Mouse (Mus musculus) MEL (cell line): ENCODE results near the gene Ttc3. TPM values are rescaled to one million over a fixed set of nuclear protein-coding genes. Genes with fewer than 3 reads are reported as not detected.
A peak's percentile ranks its signal among the peaks of the same experiment; 100 is the strongest.

Experiments
- DNase-seq: peaks from one replicate; pipeline ENCODE4 v3.0.0; 2011; ENCODE audit warnings: low read depth, low spot score
- H3K27ac ChIP-seq: 2 replicates; pipeline ENCODE4 v1.5.1; 2012; ENCODE audit warnings: low read depth, mild to moderate bottlenecking, control low read depth, low read length, moderate library complexity; ENCODE audit not compliant: control insufficient read depth
- H3K27me3 ChIP-seq, 2 experiments: fragments of 150-350 bp in 1 of 2; sonication (generic) in 1 of 2; 2 replicates each; pipeline ENCODE4 v1.6.1; 2012; ENCODE audit warnings: low read length in 2 of 2, mild to moderate bottlenecking in 2 of 2, improper control_type of control experiment in 1 of 2, moderate library complexity in 1 of 2; ENCODE audit not compliant: insufficient read depth in 2 of 2, control insufficient read depth in 1 of 2
- H3K36me3 ChIP-seq, 2 experiments: 2 replicates each; pipeline ENCODE4 v1.6.1; 2012 to 2014; ENCODE audit warnings: low read length in 2 of 2, improper control_type of control experiment in 1 of 2, inconsistent platforms in 1 of 2, mild to moderate bottlenecking in 1 of 2; ENCODE audit not compliant: insufficient read depth in 2 of 2, control insufficient read depth in 1 of 2
- H3K4me1 ChIP-seq, 2 experiments: fragments of 150-350 bp in 1 of 2; sonication (generic) in 1 of 2; 2 replicates each; pipeline ENCODE4 v1.6.1; 2012; ENCODE audit warnings: low read length in 2 of 2, improper control_type of control experiment in 1 of 2, mild to moderate bottlenecking in 1 of 2; ENCODE audit not compliant: insufficient read depth in 2 of 2, control insufficient read depth in 1 of 2
- H3K4me3 ChIP-seq, 2 experiments: fragments of 150-350 bp in 1 of 2; sonication (generic) in 1 of 2; 2 replicates each; pipeline ENCODE4 v1.5.1; 2012; ENCODE audit warnings: low read depth in 2 of 2, low read length in 2 of 2, mild to moderate bottlenecking in 2 of 2, moderate library complexity in 2 of 2, control low read depth in 1 of 2, improper control_type of control experiment in 1 of 2; ENCODE audit not compliant: control insufficient read depth in 1 of 2, insufficient read depth in 1 of 2
- H3K79me2 ChIP-seq: 2 replicates; pipeline ENCODE4 v1.6.1; 2012; ENCODE audit warnings: mild to moderate bottlenecking, low read length, moderate library complexity; ENCODE audit not compliant: control insufficient read depth, poor library complexity, insufficient read depth
- H3K9ac ChIP-seq: 2 replicates; pipeline ENCODE4 v1.6.1; 2012; ENCODE audit warnings: low read depth, mild to moderate bottlenecking, control low read depth, low read length, moderate library complexity; ENCODE audit not compliant: control insufficient read depth, poor library complexity, severe bottlenecking
- H3K9me3 ChIP-seq: fragments of 150-350 bp; sonication (generic); replicated peaks from 2 replicates; pipeline ENCODE4 v1.6.1; 2012; ENCODE audit warnings: mild to moderate bottlenecking, low read length, improper control_type of control experiment, moderate library complexity; ENCODE audit not compliant: insufficient read depth
- CTCF ChIP-seq, 3 experiments: IDR thresholded peaks in 2 of 3; conservative IDR thresholded peaks in 1 of 3; 2 replicates each; pipeline ENCODE4 v1.5.1; 2011 to 2012; ENCODE audit warnings: low read length in 3 of 3, low read depth in 2 of 3, mild to moderate bottlenecking in 2 of 3, improper control_type of control experiment in 1 of 3, inconsistent platforms in 1 of 3, mixed read lengths in 1 of 3, moderate library complexity in 1 of 3; ENCODE audit not compliant: control insufficient read depth in 1 of 3, insufficient read depth in 1 of 3, poor library complexity in 1 of 3, severe bottlenecking in 1 of 3
- ELF1 ChIP-seq: IDR thresholded peaks from 2 replicates; pipeline ENCODE4 v1.6.1; 2014; ENCODE audit warnings: low read depth, mild to moderate bottlenecking, inconsistent platforms, low read length, improper control_type of control experiment, moderate library complexity
- EP300 ChIP-seq, 2 experiments: IDR thresholded peaks; 2 replicates each; pipeline ENCODE4 v1.6.1; 2011; ENCODE audit warnings: improper control_type of control experiment in 2 of 2, low read length in 2 of 2, low read depth in 1 of 2, mild to moderate bottlenecking in 1 of 2
- ETS1 ChIP-seq: IDR thresholded peaks from 2 replicates; pipeline ENCODE4 v1.6.1; 2012; ENCODE audit warnings: low read depth, mild to moderate bottlenecking, inconsistent platforms, low read length, improper control_type of control experiment, moderate library complexity
- GATA1 ChIP-seq: IDR thresholded peaks from 2 replicates; pipeline ENCODE4 v1.6.1; 2011; ENCODE audit warnings: low read depth, low read length, improper control_type of control experiment
- HCFC1 ChIP-seq: IDR thresholded peaks from 2 replicates; pipeline ENCODE4 v1.6.1; 2012; ENCODE audit warnings: low read depth, mild to moderate bottlenecking, inconsistent platforms, low read length, improper control_type of control experiment, moderate library complexity
- JUND ChIP-seq: IDR thresholded peaks from 2 replicates; pipeline ENCODE4 v1.6.1; 2011; ENCODE audit warnings: low read depth, mild to moderate bottlenecking, improper control_type of control experiment, low read length
- KAT2A ChIP-seq: conservative IDR thresholded peaks from 2 replicates; pipeline ENCODE4 v1.6.1; 2012; ENCODE audit warnings: low read depth, low read length, improper control_type of control experiment, inconsistent platforms
- MAFK ChIP-seq: IDR thresholded peaks from 2 replicates; pipeline ENCODE4 v1.6.1; 2011; ENCODE audit warnings: low read depth, mild to moderate bottlenecking, low read length, improper control_type of control experiment, borderline replicate concordance
- MAX ChIP-seq: IDR thresholded peaks from 2 replicates; pipeline ENCODE4 v1.6.1; 2011; ENCODE audit warnings: low read length, improper control_type of control experiment
- MEF2A ChIP-seq: IDR thresholded peaks from 2 replicates; pipeline ENCODE4 v1.6.1; 2014; ENCODE audit warnings: low read depth, mild to moderate bottlenecking, inconsistent platforms, low read length, improper control_type of control experiment; ENCODE audit not compliant: poor library complexity, insufficient replicate concordance, severe bottlenecking; ENCODE audit errors: extremely low read depth
- MXI1 ChIP-seq: IDR thresholded peaks from 2 replicates; pipeline ENCODE4 v1.6.1; 2011; ENCODE audit warnings: mild to moderate bottlenecking, low read depth, low read length, improper control_type of control experiment
- MYC ChIP-seq: IDR thresholded peaks from 2 replicates; pipeline ENCODE4 v1.6.1; 2011; ENCODE audit warnings: low read depth, mild to moderate bottlenecking, low read length, improper control_type of control experiment, moderate library complexity
- SIN3A ChIP-seq: IDR thresholded peaks from 2 replicates; pipeline ENCODE4 v1.6.1; 2012; ENCODE audit warnings: low read length, improper control_type of control experiment, inconsistent platforms
- TAL1 ChIP-seq: IDR thresholded peaks from 2 replicates; pipeline ENCODE4 v1.6.1; 2012; ENCODE audit warnings: mild to moderate bottlenecking, inconsistent platforms, low read length, moderate library complexity, mixed read lengths
- TBP ChIP-seq: IDR thresholded peaks from 2 replicates; pipeline ENCODE4 v1.8.0; 2011; ENCODE audit warnings: low read depth, low read length, improper control_type of control experiment
- TCF12 ChIP-seq: IDR thresholded peaks from 2 replicates; pipeline ENCODE4 v1.6.1; 2014; ENCODE audit warnings: low read depth, mild to moderate bottlenecking, inconsistent platforms, low read length, improper control_type of control experiment, moderate library complexity
- UBTF ChIP-seq: IDR thresholded peaks from 2 replicates; pipeline ENCODE4 v1.6.1; 2012; ENCODE audit warnings: low read depth, mild to moderate bottlenecking, inconsistent platforms, low read length, improper control_type of control experiment, moderate library complexity, borderline replicate concordance; ENCODE audit not compliant: insufficient read depth
- USF2 ChIP-seq, 2 experiments: IDR thresholded peaks; 2 replicates each; pipeline ENCODE4 v1.6.1; 2011 to 2012; ENCODE audit warnings: improper control_type of control experiment in 2 of 2, low read length in 2 of 2, borderline replicate concordance in 1 of 2, inconsistent platforms in 1 of 2, low read depth in 1 of 2, mild to moderate bottlenecking in 1 of 2; ENCODE audit not compliant: insufficient read depth in 1 of 2
- ZKSCAN1 ChIP-seq: IDR thresholded peaks from 2 replicates; pipeline ENCODE4 v1.6.1; 2012; ENCODE audit warnings: low read depth, mild to moderate bottlenecking, inconsistent platforms, low read length, improper control_type of control experiment, moderate library complexity
- ZMIZ1 ChIP-seq: IDR thresholded peaks from 2 replicates; pipeline ENCODE4 v1.6.1; 2012; ENCODE audit warnings: low read depth, mild to moderate bottlenecking, inconsistent platforms, low read length, improper control_type of control experiment, moderate library complexity
- ZNF384 ChIP-seq: IDR thresholded peaks from 2 replicates; pipeline ENCODE4 v1.6.1; 2012; ENCODE audit warnings: low read depth, mild to moderate bottlenecking, inconsistent platforms, low read length, improper control_type of control experiment
- polyA plus RNA-seq, 2 experiments: library from polyadenylated mRNA; stranded (reverse) in 1 of 2; unstranded in 1 of 2; fragments of >175 nt in 1 of 2; fragments of >200 nt in 1 of 2; gene quantifications; 2 replicates each; pipeline versions ENCODE4 v1.2.1 to v1.2.4; 2012; ENCODE audit warnings: low replicate concordance in 2 of 2, low read depth in 1 of 2; ENCODE audit not compliant: insufficient read length in 2 of 2, insufficient read depth in 1 of 2, missing spikeins in 1 of 2
- total RNA-seq: library from RNA; depleted of rRNA; stranded (reverse); fragments of 300-350 nt; gene quantifications from 2 replicates; pipeline ENCODE4 v1.2.3, GENCODE M21; 2012

Ttc3 gene
- total and polyA plus RNA-seq, 3 experiments: 46.4 to 352 (median 47.5) TPM

DNA sequence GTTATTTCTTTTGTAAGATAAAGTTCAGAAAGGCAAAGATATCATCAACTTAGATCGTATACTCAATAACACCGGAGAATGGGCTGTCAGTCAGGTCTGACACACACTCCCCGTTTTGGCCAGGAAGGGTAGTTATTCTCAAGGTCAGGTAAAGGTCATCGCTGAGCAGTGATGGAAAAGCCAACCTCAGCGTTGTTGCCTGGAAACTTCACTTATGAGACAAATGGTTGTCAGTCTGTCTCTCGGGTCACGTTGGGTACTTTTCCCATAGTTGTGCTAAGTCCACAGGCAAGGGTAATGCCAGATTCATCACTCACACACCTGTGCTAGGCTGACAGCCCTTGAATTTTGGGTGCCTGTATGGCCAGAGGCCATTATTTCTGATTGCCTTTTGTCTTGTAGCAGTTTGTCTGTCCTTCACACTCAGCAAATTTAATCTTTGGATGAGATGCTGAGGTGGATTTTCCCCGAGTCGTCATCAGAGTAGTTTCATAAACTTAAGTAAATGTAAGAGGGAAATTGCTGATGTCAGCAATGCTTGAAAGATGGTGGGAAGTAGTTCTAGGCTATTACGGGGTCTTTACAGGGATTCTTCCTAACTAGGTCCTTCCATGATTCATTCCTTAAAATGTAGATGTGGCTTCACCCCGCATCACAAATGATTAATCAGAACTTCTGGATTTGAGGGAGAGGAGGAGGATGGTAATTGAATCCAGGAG, 13.5 kb upstream of the Ttc3 start:
- no peaks in the 10 kb centered on the region for H3K9me3 ChIP-seq
- DNase-seq: no peak
- H3K9ac ChIP-seq: no peak overlapping the region
- no peak overlapping the region for H3K4me3 ChIP-seq
- TF ChIP-seq MAFK (peak; percentile 76; the same call in 1 of the 2 replicates), MEF2A (no peak), USF2 (IDR thresholded peaks at IDR 0.05; ENCODE audit: borderline replicate concordance in 1 of 2, insufficient read depth in 1 of 2, low read depth in 1 of 2, low read length in 2 of 2) (no peak), TBP (no peak)
- H3K79me2 ChIP-seq: no peaks in the 10 kb centered on the region
- H3K36me3 ChIP-seq: peaks cover 0 to 6% of the 10 kb centered on the region in 2 experiments; a peak in 2 of 4 replicates
- H3K27ac ChIP-seq: no peak overlapping the region
- H3K27me3 ChIP-seq: no peaks in the 10 kb centered on the region
- H3K4me1 ChIP-seq: peaks cover 0 to 13% of the 10 kb centered on the region in 2 experiments; a peak in 2 of 4 replicates

DNA sequence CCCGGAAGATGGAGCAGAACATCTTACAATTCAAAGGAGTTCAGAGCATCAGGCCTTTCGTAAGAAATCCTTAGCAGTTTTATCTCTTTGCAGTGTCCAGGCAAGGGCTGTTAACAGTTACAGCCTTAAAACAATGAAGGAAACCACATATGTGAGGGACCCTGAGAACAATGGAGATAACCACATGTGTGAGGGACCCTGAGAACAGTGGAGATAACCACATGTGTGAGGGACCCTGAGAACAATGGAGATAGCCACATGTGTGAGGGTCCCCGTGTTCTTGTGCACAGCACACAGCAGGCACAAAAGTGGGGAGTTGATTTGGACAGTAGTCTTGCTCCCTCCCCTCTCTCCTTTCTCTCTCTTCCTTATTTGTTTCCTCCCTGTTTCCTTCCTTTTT, 12.3 kb upstream of the Ttc3 start:
- peaks cover 0 to 18% of the 10 kb centered on the region in 2 experiments; a peak in 2 of 4 replicates for H3K4me1 ChIP-seq
- DNase-seq: peak; percentile 55

DNA sequence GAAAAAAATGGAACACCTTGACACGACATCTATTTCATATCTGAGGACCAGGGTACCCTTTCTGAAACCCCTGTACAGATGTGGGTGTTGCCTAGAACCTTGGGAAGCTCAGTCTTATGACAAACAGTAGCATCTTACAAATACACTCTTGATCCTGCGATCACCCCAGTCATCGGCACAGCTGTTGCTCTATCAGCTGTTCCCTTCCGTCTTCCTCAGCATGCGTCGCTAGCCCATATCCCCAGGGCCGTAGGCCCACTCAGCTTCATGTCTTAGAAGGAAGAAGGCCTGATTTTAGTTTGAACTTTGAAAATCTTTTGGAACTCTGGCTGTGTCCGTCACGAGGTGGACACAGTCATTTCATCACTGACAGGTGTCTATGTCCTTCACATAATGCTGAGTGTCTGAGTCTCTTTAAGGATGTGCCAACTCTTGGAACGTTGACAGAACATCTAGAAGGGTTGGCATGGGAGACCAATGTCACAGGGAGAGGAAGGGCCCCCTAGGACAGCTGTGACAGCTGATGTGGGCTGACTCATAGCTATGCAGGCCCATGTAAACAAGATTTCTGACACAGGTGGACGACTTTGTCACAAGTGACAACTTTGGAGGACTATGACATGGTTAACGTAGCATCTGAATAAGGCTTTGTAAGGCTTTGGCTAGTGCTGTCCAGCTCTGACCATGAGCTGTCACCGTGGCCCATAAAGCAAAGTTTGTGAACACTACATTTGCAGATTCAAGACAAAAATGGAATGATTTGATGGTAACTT, 9.7 kb upstream of the Ttc3 start:
- no peaks in the 10 kb centered on the region for H3K9me3 ChIP-seq
- no peaks in the 10 kb centered on the region for H3K27me3 ChIP-seq
- H3K4me3 ChIP-seq: no peak overlapping the region
- peaks cover 0 to 9% of the 10 kb centered on the region in 2 experiments; a peak in 2 of 4 replicates for H3K36me3 ChIP-seq
- H3K79me2 ChIP-seq: no peaks in the 10 kb centered on the region
- H3K4me1 ChIP-seq: peaks cover 0 to 15% of the 10 kb centered on the region in 2 experiments; a peak in 2 of 4 replicates
- no peak overlapping the region for H3K27ac ChIP-seq
- no peak for TF ChIP-seq MXI1
- TF ChIP-seq ZNF384: no peak
- no peak for TF ChIP-seq ZKSCAN1
- TF ChIP-seq SIN3A: no peak
- TF ChIP-seq TAL1: no peak
- no peak for TF ChIP-seq ZMIZ1
- no peak for TF ChIP-seq ELF1
- TF ChIP-seq CTCF (IDR thresholded peaks at IDR 0.05 in 2 of 3, conservative IDR thresholded peaks at IDR 0.05 in 1 of 3; ENCODE audit: control insufficient read depth in 1 of 3, insufficient read depth in 1 of 3, low read depth in 2 of 3, low read length in 3 of 3, poor library complexity in 1 of 3, severe bottlenecking in 1 of 3): no peak
- TF ChIP-seq JUND: no peak
- TF ChIP-seq KAT2A: no peak
- TF ChIP-seq MEF2A: no peak
- no peak for TF ChIP-seq MYC
- no peak for TF ChIP-seq MAFK
- TF ChIP-seq HCFC1: no peak
- no peak for TF ChIP-seq UBTF
- H3K9ac ChIP-seq: no peak overlapping the region
- DNase-seq: no peak

More for the DNA sequence above, 12.3 kb upstream of the Ttc3 start:
- no peaks in the 10 kb centered on the region for H3K79me2 ChIP-seq
- H3K4me3 ChIP-seq: no peak overlapping the region
- H3K27me3 ChIP-seq: no peaks in the 10 kb centered on the region
- TF ChIP-seq GATA1 (peak; percentile 65; the same call in 1 of the 2 replicates), MYC (peak; percentile 48; the same call in 1 of the 2 replicates), CTCF (IDR thresholded peaks at IDR 0.05 in 2 of 3, conservative IDR thresholded peaks at IDR 0.05 in 1 of 3; ENCODE audit: control insufficient read depth in 1 of 3, insufficient read depth in 1 of 3, low read depth in 2 of 3, low read length in 3 of 3, poor library complexity in 1 of 3, severe bottlenecking in 1 of 3) (no peak), TAL1 (peak; percentile 88), EP300 (IDR thresholded peaks at IDR 0.05; ENCODE audit: low read depth in 1 of 2, low read length in 2 of 2) (peak; percentile 56 to 69), TCF12 (peak; percentile 48; the same call in 1 of the 2 replicates), ETS1 (peak; percentile 34; the same call in 1 of the 2 replicates), ZKSCAN1 (no peak), MAX (no peak)
- no peak overlapping the region for H3K27ac ChIP-seq
- H3K9me3 ChIP-seq: no peaks in the 10 kb centered on the region
- no peak overlapping the region for H3K9ac ChIP-seq
- H3K36me3 ChIP-seq: peaks cover 0 to 9% of the 10 kb centered on the region in 2 experiments; a peak in 2 of 4 replicates
